Mouse (Mus musculus): ENCODE measurements at regions not wholly inside any gene's neighbourhood (a gene's known extent, or its start where the extent isn't known, plus 50 kb on each side); places are given as distances from the start of the nearest gene placed in this dataset.

GRCm38 (mm10) chr4:55973706-55974105 lies 441.4 kb upstream of the Klf4 start:
- no peak overlapping the region for H3K9ac ChIP-seq (ENCODE audit: low read depth, low read length)

DNA sequence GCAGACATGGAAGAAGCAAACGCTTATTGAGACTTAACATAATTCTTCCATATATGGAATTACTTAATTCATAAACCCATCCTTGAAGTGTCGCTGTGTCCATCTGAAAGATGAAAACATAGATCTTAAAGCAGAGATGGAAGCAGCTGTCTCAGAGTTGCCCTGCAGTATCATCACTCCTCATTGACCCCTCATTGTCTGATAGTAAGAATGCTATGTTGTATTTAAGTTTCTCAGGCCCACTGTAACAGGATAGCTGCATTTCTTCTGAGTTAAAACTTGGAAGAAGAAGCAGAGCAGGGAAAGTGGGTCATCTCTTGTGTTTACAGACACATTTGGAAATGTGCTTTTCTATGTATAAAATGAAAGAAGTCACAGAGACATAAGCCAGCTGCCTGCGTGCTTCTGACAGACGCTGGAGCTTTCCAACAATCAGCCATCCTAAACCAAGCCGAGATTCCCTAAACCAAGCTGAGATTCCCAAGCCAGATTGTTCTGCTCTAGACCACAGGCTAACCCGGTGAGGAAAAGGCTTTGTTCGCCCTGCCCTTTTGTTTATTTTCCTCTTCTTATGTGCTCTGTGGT lies 440.1 kb upstream of the Klf4 start:
- ATAC-seq (ENCODE audit: low read depth) = no peak
- Histone ChIP-seq H3K27ac (replicated peaks; ENCODE audit: low read depth, low read length) (no peak overlapping the region), H3K4me2 (ENCODE audit: low read depth, low read length) (no peak overlapping the region)

More at GRCm38 (mm10) chr4:55973706-55974105, 441.4 kb upstream of the Klf4 start:
- no peaks in the 10 kb centered on the region for H3K9me3 ChIP-seq (ENCODE audit: control insufficient read depth, low read length)
- no peak overlapping the region for H3K27ac ChIP-seq (replicated peaks; ENCODE audit: low read depth, low read length)
- ATAC-seq (ENCODE audit: low read depth) = no peak
- no peaks in the 10 kb centered on the region for H3K4me1 ChIP-seq (ENCODE audit: control insufficient read depth, insufficient read depth, low read length)
- no peak overlapping the region for H3K4me3 ChIP-seq (ENCODE audit: low read depth, low read length)
- no peaks in the 10 kb centered on the region for H3K36me3 ChIP-seq (ENCODE audit: control insufficient read depth, insufficient read depth, low read length)
- whole genome bisulfite sequencing = 39% methylated on average over 1 of the region's 1 CpGs
- no peaks in the 10 kb centered on the region for H3K27me3 ChIP-seq (replicated peaks; ENCODE audit: control insufficient read depth, insufficient read depth, low read length)
- DNase-seq (ENCODE audit: low spot score) = peak; percentile 74
- H3K4me2 ChIP-seq (ENCODE audit: low read depth, low read length) = no peak overlapping the region

GRCm38 (mm10) chr4:55960063-55960462 lies 427.8 kb upstream of the Klf4 start:
- H3K27ac ChIP-seq (replicated peaks; ENCODE audit: low read depth, low read length) = no peak overlapping the region
- H3K4me1 ChIP-seq (ENCODE audit: control insufficient read depth, insufficient read depth, low read length) = no peaks in the 10 kb centered on the region
- ATAC-seq (ENCODE audit: low read depth) = no peak
- no peak overlapping the region for H3K9ac ChIP-seq (ENCODE audit: low read depth, low read length)
- H3K4me3 ChIP-seq (ENCODE audit: low read depth, low read length) = no peak overlapping the region
- no peaks in the 10 kb centered on the region for H3K36me3 ChIP-seq (ENCODE audit: control insufficient read depth, insufficient read depth, low read length)
- no peak overlapping the region for H3K4me2 ChIP-seq (ENCODE audit: low read depth, low read length)
- WGBS = 74% methylated on average over 1 of the region's 1 CpGs
- H3K9me3 ChIP-seq (ENCODE audit: control insufficient read depth, low read length) = 0 out of 2 replicates have a peak, but pooled peaks cover 5% of the 10 kb centered on the region
- no peaks in the 10 kb centered on the region for H3K27me3 ChIP-seq (replicated peaks; ENCODE audit: control insufficient read depth, insufficient read depth, low read length)
- DNase-seq (ENCODE audit: low spot score) = no peak

More for the DNA sequence above, 440.1 kb upstream of the Klf4 start:
- Histone ChIP-seq H3K36me3 (ENCODE audit: control insufficient read depth, insufficient read depth, low read length) (no peaks in the 10 kb centered on the region), H3K4me3 (ENCODE audit: low read depth, low read length) (no peak overlapping the region), H3K27me3 (replicated peaks; ENCODE audit: control insufficient read depth, insufficient read depth, low read length) (no peaks in the 10 kb centered on the region), H3K9ac (ENCODE audit: low read depth, low read length) (no peak overlapping the region), H3K9me3 (ENCODE audit: control insufficient read depth, low read length) (no peaks in the 10 kb centered on the region), H3K4me1 (ENCODE audit: control insufficient read depth, insufficient read depth, low read length) (no peaks in the 10 kb centered on the region)
- peak; percentile 54 for DNase-seq (ENCODE audit: low spot score)
- WGBS = 77% methylated on average over 7 of the region's 7 CpGs

GRCm38 (mm10) chr4:55953701-55954100 lies 421.4 kb upstream of the Klf4 start:
- WGBS = 90% methylated on average over 1 of the region's 1 CpGs
- Histone ChIP-seq H3K9ac (ENCODE audit: low read depth, low read length) (no peak overlapping the region), H3K27ac (replicated peaks; ENCODE audit: low read depth, low read length) (no peak overlapping the region), H3K9me3 (ENCODE audit: control insufficient read depth, low read length) (no peaks in the 10 kb centered on the region), H3K27me3 (replicated peaks; ENCODE audit: control insufficient read depth, insufficient read depth, low read length) (no peaks in the 10 kb centered on the region), H3K4me1 (ENCODE audit: control insufficient read depth, insufficient read depth, low read length) (no peaks in the 10 kb centered on the region), H3K4me2 (ENCODE audit: low read depth, low read length) (no peak overlapping the region), H3K4me3 (ENCODE audit: low read depth, low read length) (no peak overlapping the region), H3K36me3 (ENCODE audit: control insufficient read depth, insufficient read depth, low read length) (no peaks in the 10 kb centered on the region)
- no peak for ATAC-seq (ENCODE audit: low read depth)
- DNase-seq (ENCODE audit: low spot score) = no peak

GRCm38 (mm10) chr4:55952220-55952619 lies 420.0 kb upstream of the Klf4 start:
- Histone ChIP-seq H3K27me3 (replicated peaks; ENCODE audit: control insufficient read depth, insufficient read depth, low read length) (no peaks in the 10 kb centered on the region), H3K4me1 (ENCODE audit: control insufficient read depth, insufficient read depth, low read length) (no peaks in the 10 kb centered on the region)
- WGBS = 85% methylated on average over 3 of the region's 3 CpGs

DNA sequence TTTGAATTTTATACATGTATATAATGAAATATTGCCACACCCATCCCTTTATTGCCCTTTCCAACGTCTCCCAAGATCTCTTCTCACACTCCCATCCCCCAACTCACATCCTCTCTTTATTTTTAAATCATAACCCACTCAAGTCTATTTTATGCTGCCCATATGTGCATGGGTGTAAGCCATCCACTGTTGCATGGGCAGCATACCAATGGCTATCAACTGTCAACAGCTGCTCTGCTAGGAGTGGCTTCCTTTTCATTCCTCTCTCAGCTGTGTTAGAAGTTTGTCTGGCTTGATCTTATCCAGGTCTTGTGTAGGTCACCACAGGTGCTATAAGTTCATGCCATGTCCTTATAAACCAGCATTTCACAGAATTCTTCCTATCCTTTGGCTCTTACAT lies 409.2 kb upstream of the Klf4 start:
- H3K4me2 ChIP-seq (ENCODE audit: low read depth, low read length) = no peak overlapping the region
- H3K9ac ChIP-seq (ENCODE audit: low read depth, low read length) = no peak overlapping the region
- no peak overlapping the region for H3K27ac ChIP-seq (replicated peaks; ENCODE audit: low read depth, low read length)
- DNase-seq (ENCODE audit: low spot score) = no peak
- no peaks in the 10 kb centered on the region for H3K9me3 ChIP-seq (ENCODE audit: control insufficient read depth, low read length)
- 57% methylated on average over 1 of the region's 1 CpGs for WGBS
- no peak overlapping the region for H3K4me3 ChIP-seq (ENCODE audit: low read depth, low read length)
- H3K36me3 ChIP-seq (ENCODE audit: control insufficient read depth, insufficient read depth, low read length) = no peaks in the 10 kb centered on the region
- no peaks in the 10 kb centered on the region for H3K4me1 ChIP-seq (ENCODE audit: control insufficient read depth, insufficient read depth, low read length)
- H3K27me3 ChIP-seq (replicated peaks; ENCODE audit: control insufficient read depth, insufficient read depth, low read length) = no peaks in the 10 kb centered on the region
- no peak for ATAC-seq (ENCODE audit: low read depth)

More at GRCm38 (mm10) chr4:55952220-55952619, 420.0 kb upstream of the Klf4 start:
- no peaks in the 10 kb centered on the region for H3K36me3 ChIP-seq (ENCODE audit: control insufficient read depth, insufficient read depth, low read length)
- no peaks in the 10 kb centered on the region for H3K9me3 ChIP-seq (ENCODE audit: control insufficient read depth, low read length)
- no peak overlapping the region for H3K4me3 ChIP-seq (ENCODE audit: low read depth, low read length)
- DNase-seq (ENCODE audit: low spot score) = no peak
- H3K9ac ChIP-seq (ENCODE audit: low read depth, low read length) = no peak overlapping the region
- no peak for ATAC-seq (ENCODE audit: low read depth)
- no peak overlapping the region for H3K4me2 ChIP-seq (ENCODE audit: low read depth, low read length)
- no peak overlapping the region for H3K27ac ChIP-seq (replicated peaks; ENCODE audit: low read depth, low read length)

- no peak for DNase-seq (ENCODE audit: low spot score)
- no peak overlapping the region for H3K4me2 ChIP-seq (ENCODE audit: low read depth, low read length)
- WGBS = 64% methylated on average over 4 of the region's 4 CpGs
- ATAC-seq (ENCODE audit: low read depth) = no peak
- H3K4me1 ChIP-seq (ENCODE audit: control insufficient read depth, insufficient read depth, low read length) = no peaks in the 10 kb centered on the region
- no peak overlapping the region for H3K27ac ChIP-seq (replicated peaks; ENCODE audit: low read depth, low read length)
- H3K9me3 ChIP-seq (ENCODE audit: control insufficient read depth, low read length) = no peaks in the 10 kb centered on the region
- H3K9ac ChIP-seq (ENCODE audit: low read depth, low read length) = no peak overlapping the region
- no peaks in the 10 kb centered on the region for H3K36me3 ChIP-seq (ENCODE audit: control insufficient read depth, insufficient read depth, low read length)
- H3K4me3 ChIP-seq (ENCODE audit: low read depth, low read length) = no peak overlapping the region
- H3K27me3 ChIP-seq (replicated peaks; ENCODE audit: control insufficient read depth, insufficient read depth, low read length) = no peaks in the 10 kb centered on the region
Observed at GRCm38 (mm10) chr4:55938383-55938782, 406.1 kb upstream of the Klf4 start.

GRCm38 (mm10) chr4:55937833-55938232 lies 405.6 kb upstream of the Klf4 start:
- Histone ChIP-seq H3K27me3 (replicated peaks; ENCODE audit: control insufficient read depth, insufficient read depth, low read length) (no peaks in the 10 kb centered on the region), H3K4me1 (ENCODE audit: control insufficient read depth, insufficient read depth, low read length) (no peaks in the 10 kb centered on the region), H3K4me2 (ENCODE audit: low read depth, low read length) (no peak overlapping the region), H3K9me3 (ENCODE audit: control insufficient read depth, low read length) (no peaks in the 10 kb centered on the region), H3K27ac (replicated peaks; ENCODE audit: low read depth, low read length) (no peak overlapping the region), H3K4me3 (ENCODE audit: low read depth, low read length) (no peak overlapping the region), H3K9ac (ENCODE audit: low read depth, low read length) (no peak overlapping the region), H3K36me3 (ENCODE audit: control insufficient read depth, insufficient read depth, low read length) (no peaks in the 10 kb centered on the region)
- no peak for ATAC-seq (ENCODE audit: low read depth)
- no peak for DNase-seq (ENCODE audit: low spot score)
- 71% methylated on average over 1 of the region's 1 CpGs for WGBS

DNA sequence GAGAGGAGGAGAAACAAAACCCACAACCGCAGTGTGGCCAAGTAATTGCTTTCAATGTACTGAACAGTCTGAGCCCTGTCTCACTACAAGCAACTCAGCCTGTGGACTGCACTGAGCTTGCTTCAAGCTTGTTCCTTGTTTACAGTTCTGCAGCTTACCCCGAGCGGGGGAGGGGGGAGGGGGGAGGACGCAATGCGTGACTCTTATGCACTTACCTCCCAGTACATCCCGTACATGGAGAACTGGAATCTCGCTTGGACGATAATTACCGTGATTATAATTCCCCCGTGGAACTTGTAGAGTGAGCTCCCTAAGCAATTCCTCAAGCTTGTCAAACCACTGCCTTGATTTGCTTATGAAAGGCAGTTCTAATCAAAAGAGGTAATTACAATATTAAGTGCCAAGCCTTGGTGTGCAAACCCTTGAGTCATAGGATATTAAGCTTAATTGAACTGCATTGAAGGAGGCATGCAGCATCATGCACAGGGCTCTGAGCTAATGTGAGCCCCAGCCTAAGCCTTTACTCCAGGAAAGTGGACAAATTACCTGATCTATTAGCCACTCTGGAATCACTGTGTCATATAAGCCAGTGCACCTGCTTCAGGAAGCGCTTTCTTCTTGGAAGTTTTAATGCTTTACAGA lies 397.0 kb upstream of the Klf4 start:
- peak overlapping the region; percentile 80 for H3K27ac ChIP-seq (replicated peaks; ENCODE audit: low read depth, low read length)
- no peak overlapping the region; the same call in 1 of the 2 replicates for H3K4me3 ChIP-seq (ENCODE audit: low read depth, low read length)
- WGBS = 31% methylated on average over 9 of the region's 11 CpGs
- peaks cover 21% of the 10 kb centered on the region; the same call in 1 of the 2 replicates for H3K4me1 ChIP-seq (ENCODE audit: control insufficient read depth, insufficient read depth, low read length)
- H3K36me3 ChIP-seq (ENCODE audit: control insufficient read depth, insufficient read depth, low read length) = no peaks in the 10 kb centered on the region
- H3K4me2 ChIP-seq (ENCODE audit: low read depth, low read length) = peak overlapping the region; percentile 33
- ATAC-seq (ENCODE audit: low read depth) (peak; percentile 88), DNase-seq (ENCODE audit: low spot score) (peak; percentile 80)
- no peak overlapping the region for H3K9ac ChIP-seq (ENCODE audit: low read depth, low read length)
- H3K27me3 ChIP-seq (replicated peaks; ENCODE audit: control insufficient read depth, insufficient read depth, low read length) = no peaks in the 10 kb centered on the region
- no peaks in the 10 kb centered on the region for H3K9me3 ChIP-seq (ENCODE audit: control insufficient read depth, low read length)
